Mouse (Mus musculus): ENCODE measurements around the gene Med29. TPM values are rescaled to one million over a fixed set of nuclear protein-coding genes. Genes with fewer than 3 reads are reported as not detected.

Med29 gene
- polyA plus RNA-seq, 1 experiment: 58.9 TPM

DNA sequence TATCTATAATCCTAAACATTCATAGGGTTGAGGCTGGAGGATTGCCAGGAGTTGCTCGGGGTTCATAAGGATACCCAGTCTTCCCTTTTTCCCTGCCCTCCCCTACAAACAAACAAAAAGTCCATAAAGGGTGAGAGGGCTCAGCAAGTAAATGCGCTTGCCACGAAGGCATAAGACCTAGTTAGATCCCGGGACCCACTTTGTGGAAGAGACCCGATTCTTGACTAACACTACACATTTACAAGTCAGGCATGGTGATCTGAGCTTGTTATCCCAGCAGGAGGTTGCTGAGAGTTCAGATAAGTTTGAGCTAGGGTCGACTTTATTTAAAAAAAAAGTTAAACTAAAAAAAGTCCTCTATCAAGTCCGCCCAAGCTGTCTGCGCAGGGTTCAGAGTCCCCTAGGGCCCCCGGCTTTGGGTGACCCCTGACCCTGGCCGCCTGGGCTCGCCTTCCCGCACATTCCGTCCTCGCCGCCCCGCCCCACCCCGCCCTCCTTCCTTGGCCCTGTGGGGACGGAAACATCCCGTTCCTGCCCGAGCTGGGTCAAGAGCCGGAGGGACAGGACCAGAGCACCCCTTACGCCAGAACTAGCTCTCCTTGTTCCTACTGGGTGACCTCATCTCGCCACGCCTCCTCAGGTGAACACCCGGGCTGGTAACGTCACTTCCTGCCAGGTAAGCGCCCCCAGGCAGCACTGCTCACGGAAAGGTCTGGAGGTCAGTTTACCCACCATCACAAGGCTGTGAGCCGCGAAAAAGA is 16.3 kb downstream of the Med29 start:
- DNase-seq (ENCODE audit: low read depth): no peak

DNA sequence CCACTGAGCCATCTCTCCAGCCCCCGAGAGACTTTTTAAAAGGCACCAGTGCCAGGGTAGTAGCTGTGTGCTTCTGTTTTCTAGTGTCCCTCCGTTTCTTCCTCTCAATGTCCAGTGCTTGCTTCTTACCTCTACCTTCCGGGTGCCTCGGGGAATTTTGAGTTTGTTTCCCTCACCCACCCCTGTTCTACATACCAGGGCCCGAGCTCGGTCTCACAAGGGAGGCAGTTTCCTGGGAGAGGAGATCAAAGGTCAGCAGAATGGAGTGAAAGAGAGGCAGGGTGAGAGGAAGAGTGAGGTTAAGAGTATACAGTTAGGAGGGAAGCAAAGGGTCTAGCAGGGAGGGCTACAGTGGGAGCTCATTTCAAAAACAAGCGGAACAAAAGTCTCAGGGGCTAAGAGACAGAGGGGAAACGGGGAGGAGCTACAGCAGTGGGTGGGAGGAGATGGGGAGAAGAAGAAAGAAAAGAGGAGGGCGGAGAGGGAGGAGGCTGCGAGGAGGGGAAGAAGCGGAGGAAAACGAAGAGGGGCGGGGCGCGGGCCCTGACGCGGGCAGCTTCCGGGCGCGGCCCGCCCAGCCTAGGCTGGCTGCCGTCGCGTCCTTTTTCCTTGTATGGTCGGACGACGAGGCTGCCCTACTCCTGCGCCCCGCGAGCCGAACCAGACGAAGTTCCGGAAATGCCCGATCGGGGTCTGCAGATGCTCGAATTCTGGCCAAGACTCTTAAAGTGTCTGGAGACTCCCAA is 17.2 kb downstream of the Med29 start:
- DNase-seq (ENCODE audit: low read depth): no peak

DNA sequence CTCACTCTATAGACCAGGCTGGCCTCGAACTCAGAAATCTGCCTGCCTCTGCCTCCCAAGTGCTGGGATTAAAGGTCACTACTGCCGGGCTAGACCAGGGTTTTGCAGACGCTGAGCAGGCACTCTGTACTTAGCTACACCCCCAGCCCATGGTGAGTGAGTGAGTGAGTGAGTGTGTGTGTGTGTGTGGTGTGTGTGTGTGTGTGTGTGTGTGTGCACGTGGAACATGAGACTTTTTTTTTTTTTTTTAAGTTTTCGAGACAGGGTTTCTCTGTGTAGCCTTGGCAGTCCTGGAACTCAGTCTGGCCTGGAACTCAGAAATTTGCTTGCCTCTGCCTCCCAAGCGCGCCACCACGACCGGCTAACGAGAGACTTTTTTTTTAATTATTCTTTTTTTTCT is 17.9 kb downstream of the Med29 start:
- no peak for DNase-seq (ENCODE audit: low read depth)

DNA sequence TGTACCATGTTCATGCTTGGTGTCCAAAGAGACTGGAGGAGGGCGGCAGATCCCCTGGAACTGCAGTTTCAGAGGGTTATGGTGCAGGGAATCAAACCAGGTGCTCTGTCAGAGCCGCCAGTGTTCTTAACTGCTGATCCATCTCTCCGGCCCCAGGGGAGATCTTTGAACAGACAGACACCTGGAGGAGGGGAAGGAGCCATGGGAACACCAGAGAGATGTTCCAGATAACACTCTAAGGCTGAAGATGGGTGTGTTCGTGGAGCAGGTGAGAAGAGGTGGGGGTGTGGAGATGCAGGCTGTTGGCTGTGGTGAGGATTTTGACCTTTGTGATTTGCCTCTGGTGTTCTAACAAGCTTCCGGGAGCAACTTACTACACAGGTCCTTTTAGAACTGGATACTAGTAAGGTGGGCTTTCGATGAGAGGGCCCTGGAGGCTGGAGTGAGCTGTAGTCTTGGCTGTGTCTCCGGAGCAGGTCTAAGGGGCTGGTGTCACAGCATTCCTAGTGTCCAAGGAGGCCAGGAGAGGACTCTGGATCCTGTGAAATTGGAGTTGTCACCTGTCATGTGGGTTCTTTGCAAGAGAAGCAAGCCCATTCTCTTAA is 18.5 kb downstream of the Med29 start:
- DNase-seq (ENCODE audit: low read depth): no peak

DNA sequence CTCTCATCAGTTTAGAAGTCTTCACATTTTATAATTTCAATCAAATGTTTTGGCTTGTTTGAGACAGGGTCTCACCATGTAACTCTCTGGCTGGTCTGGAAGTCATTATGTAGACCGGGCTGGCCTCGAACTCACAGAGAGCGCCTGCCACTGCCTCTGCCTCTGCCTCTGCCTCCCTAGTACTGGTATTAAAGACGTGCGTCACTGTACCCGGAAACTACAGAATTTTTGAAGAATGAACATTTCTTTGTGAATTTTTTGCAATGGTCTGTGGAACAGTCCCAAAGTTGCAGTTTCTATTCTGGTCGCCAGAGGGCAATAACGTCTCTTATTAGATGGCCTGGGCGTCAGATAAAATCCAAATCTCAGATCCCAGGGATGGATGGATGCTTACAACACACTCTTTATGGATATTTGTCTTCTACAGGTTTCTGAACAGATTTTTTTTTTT is 19.4 kb downstream of the Med29 start:
- DNase-seq (ENCODE audit: low read depth): no peak

DNA sequence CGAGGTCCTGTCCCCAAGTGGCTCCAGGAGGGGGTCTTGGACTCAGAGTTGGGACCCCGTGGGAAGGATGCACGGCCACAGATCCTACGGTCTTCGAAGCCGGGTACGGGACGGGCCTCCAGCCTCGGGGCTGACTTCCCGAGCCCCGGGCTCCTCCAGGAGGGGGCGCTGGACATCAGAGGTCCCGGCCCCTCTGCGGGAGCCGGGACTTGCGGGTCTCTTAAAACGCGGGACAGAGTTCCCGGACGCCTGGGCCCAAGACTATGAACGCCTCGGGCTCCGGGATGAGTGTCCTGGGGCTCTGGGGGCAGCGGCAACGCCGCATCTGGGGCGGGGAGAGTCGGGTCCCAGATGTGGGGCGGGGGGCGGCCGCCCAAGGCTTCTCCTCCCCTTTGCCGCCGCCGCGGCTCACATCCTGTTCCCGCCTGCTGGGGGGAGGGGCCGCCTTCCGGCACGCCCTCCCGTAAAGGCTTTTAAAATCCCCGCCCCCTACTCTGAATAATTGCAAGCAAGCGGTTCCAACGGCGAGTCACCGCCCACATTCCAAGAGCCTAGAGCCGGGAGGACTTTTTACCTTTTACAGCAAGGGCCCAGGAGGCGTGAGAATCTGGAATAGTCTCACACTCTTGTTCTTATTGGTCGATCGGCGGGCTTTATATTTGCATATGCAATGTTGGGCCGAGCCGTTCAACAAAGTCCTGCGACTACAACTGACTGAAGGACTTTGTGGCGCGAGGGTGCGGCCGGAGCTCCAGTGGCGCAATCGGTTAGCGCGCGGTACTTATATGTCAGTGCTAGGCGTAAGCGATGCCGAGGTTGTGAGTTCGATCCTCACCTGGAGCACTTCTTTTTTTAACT is 20.0 kb downstream of the Med29 start, which contains the start of gene Plekhg2:
Plekhg2 (minus strand) TSS at position 349 of the 858 bp plus-strand sequence.
- no peak for DNase-seq (ENCODE audit: low read depth)

DNA sequence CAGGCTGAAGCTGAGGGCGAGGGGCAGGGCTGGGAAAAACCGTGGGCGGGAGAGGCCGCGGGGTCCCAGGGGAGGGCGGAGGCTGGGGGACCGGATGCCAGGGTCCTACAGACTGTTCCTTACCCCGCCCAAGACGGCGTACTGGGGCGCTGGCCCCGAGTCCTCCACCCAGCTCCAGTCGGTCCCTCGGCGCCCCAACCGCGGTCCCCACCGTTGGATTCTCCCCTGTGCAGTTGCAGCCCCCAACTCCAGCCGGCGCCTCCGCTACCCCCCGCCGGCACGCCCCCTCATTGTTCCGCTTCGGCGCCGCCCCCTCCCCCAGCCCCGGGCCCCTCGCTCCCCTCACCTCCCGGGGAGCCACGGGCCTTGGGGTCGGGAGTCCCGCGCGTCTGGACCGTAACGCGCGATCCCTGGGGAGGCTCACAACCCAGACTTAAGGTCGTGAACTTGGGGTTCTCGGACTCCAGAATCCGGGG is 21.0 kb downstream of the Med29 start:
- DNase-seq (ENCODE audit: low read depth): no peak

DNA sequence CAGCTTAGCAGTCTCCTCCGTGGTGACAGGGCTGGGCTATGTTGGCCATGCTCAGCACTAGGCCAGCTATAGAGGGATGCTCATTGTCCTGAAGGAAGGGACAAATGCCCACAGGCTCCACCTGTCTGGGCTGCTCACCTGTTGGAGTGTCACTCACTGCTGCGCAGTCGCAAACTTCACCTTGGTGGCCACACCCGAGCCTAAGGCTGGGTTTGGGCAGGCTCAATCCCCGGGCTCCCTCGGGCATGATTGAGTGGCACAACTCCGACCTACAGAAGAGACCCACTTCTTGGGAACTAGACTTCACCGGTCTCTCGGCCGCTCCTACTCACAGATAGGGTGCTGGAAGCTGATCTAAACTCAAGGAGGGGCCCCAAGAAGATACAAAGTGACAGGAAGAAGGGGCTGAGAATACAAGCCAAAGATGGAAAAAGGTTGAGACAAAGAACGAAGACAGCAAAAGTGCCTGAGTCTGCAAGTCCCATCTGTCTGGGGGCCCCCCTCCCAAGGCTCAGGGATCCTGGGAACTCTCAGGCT is 21.5 kb downstream of the Med29 start:
- no peak for DNase-seq (ENCODE audit: low read depth)

DNA sequence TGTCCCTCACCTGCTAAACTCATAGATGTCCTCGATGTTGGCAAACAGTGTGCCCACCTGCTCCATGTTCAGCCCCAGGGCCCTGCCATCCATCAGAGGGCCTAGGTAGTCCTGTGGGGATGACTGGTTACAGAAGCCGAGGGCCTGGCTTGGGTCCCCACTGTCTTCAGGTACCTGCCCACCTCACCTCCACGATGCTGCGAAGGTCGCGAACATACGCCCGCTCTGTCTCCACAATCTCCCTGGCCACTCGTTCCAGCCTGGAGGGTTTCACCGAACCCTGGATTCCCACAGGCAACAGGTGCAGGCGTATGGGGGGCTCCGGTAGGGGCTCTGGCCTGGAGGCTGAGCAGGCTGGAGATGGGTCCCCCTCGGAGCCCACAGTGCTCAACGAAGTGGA is 22.5 kb downstream of the Med29 start:
- no peak for DNase-seq (ENCODE audit: low read depth)

DNA sequence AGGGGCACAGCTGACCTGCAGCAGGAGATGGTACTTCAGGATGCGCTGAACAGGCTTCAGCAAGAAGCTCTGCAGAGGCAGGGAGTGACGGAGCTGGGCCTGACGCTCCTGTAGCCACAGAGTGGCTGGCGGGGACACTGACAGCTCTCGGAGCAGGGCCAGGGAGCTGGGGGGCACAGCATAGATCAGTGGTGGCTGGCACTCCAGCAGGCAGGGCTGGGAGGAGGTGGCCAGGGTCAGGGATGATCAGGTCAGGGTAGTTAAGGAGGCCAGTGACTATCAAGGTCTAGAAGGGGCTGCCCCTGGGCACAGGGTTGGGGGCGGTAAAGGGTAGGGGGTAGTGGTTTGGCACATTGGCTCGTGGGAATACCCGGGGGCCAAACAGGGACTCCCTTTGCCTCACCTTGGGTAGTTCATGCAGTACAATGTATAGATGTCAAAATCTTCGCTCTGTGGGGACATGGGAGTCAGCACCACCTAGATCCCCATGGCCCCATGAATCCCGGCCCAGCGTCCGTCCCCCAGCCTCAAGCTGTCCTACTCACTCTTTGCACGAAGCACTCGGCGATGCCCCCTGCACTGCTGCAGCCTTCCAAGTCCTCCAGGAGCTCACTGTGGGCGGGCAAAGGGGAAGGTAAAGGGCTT is 24.1 kb downstream of the Med29 start:
- no peak for DNase-seq (ENCODE audit: low read depth)

DNA sequence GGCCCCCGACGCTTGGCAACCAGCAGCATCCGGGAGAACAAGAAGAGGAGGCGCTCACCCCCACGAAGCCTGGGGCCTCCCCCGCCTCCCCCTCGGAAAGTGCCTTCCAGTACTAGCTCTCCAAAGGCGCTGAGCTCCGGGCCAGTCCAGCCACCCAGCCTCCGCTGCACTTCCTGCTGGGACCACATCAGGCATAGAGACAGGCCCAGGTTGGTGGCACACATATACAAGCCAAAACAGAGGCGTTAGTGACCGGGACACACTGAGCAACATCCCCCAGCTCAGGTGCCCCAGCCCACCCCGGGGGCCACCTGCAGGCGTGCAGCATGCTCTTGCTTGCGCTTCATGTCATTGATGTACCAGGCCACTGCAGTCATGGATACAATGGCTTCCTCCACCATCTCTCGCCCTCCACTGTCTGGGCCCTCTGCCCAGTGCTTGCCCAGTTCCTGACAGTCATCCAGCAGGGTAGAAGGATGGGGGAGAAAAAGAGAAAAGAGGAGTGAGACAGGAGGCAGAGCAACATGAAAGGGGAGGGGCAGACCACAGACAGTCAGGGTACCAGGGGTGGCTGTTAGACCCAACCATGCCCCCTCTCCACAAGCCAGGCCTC is 24.7 kb downstream of the Med29 start:
- no peak for DNase-seq (ENCODE audit: low read depth)

DNA sequence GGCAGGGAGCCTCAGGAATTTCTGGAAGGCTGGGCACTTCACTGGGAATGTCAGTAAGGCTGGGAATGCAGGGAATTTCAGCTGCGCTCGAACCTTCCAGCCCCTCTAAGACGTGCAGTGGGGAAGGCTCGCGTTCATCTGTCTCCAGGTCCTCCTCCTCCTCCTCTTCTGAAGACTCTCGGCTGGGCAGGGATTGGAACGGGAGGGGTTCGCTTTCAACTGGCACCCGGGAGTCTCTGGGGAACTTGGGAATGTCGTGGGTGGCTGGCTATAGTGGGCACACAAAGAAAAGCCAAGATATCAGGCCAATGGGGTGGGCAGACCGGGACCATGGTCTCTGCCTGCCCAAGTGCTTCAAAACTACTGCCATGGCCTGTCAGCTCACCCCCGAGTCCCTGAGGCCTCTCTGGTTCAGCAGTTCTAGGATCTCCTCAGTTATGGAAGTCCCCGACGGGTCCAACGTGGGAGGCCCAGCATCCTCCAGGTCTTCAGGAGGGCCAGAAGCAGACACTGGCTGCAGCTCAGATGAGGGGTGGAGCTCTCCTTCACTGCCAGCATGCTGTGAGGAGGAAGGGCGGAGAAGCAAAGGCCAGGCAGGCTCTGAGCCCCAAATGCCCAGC is 30.0 kb downstream of the Med29 start:
- DNase-seq (ENCODE audit: low read depth): no peak

DNA sequence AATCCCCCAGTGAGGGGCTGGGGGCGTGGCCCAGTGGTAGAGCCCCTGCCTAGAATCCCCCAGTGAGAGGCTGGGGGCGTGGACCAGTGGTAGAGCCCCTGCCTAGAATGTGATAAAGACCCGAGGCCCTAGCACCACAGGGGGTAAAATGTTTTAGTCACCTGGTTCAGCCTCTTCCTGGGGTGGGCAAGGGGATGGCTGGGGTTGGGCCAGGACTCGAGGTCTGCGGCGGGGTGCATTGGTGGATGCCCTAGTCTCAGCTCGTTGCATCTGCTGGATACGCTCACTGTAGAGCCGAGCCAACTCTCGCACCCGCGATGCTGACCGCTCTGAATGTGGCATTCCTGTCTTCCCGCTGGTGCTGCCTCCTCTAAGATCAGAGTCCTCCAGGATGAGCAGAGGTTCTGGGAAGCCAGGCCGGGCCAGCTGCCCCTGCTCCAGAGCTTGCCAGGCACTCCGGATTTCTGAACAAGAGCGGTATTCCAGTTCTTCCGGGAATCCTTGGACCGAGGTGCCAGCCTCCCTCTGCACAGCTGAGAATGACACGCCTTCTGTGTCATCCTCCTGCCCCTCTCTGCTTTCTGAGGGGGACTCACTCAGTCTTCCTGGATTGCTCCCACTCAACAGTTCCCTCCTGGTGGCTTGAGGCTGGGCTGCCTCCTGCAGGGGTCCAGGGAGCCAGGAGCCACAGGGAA is 30.7 kb downstream of the Med29 start:
- no peak for DNase-seq (ENCODE audit: low read depth)

DNA sequence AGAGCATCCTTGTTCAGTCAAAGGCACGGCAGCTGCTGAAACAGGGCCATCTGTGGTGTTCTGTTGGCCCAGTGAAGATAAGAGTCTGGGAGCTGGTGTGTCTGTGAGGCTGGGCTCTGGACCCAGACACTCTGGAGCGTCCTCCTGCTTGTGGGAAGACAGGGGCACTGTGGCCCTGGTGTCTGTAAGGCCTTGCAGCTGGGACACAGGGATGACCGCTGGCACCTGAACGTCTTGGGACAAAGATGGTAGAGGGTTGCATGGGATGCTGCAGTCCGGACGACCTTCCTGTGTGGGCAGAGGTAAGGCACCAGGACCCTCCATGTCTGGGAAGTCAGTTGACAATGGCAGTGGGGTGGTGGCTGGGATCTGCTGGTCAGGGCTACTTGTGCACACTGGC is 32.2 kb downstream of the Med29 start:
- no peak for DNase-seq (ENCODE audit: low read depth)

DNA sequence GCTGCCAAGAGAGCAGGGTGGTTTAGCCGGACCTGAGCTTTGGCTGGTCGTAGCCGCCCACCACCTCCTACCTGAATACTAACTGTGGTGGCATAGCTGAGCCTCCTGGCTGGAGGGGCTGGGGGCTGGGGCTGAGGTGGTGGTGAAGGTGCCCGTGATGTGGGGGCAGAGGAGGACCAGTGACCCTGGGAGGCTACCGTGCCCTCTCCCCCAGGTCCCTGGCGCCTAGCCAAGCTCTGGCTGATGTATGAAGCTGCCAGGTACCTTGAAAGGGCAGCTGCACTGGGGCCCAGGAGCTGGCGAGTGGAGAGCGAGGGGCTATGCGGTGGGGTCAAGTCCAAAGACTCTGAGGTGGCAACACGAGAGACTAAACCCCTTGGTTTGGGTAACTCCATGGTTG is 32.7 kb downstream of the Med29 start:
- DNase-seq (ENCODE audit: low read depth): no peak

DNA sequence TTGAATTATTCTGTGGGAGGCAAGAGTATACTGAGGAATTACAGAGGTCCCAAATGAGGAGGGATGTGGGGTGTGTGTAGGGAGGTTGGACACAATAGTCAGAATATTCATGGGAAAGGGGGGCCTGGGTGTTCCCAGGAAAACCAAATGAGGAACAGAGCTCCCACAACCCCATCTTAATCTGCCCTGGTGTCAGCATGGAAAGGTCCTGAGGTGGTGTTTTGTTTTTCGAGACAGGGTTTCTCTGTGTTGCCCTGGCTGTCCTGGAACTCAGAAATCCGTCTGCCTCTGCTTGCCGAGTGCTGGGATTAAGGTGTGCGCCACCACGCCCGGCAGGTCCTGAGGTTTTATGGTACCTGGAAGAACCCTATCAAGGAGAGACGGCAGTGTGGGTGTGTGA is 34.1 kb downstream of the Med29 start:
- DNase-seq (ENCODE audit: low read depth): no peak

DNA sequence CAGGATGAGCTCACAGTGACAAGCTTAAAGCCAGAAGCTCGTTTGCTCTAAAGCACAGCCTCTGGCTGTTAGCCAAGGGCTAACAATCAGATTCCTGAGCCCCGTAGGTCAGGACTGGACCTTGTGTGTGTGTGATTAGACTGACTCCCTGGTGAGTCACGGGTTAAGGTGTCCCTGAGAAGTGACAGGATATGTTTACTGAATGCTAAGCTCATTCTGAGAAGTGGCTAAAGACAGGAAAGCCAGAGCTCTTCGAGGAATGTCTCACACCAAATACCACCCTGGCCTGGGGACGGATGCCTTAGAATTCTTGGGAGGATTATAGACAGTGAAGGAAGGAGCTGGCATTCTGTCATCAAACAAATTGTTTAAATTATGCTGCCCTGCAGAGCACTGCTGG is 34.5 kb downstream of the Med29 start:
- no peak for DNase-seq (ENCODE audit: low read depth)

DNA sequence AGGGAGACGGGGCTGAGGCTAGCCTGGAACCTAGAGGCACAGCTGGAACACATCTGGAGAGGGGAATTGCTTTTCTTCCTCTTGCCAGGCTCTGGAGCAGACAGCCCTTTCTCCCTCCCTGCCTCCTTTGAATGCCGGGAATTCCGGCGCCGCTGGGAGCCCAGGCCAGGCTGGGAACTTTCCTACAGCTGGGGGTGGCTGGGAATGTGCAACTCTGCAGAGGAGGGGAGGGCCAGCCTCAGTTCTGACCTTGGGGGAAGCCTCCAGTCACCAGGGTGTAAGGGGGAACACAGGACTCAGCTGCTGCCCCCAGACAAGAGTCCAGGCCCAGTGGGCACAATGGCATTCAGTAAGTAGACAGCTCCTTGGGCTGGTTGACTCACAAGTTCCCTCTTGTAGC is 35.5 kb downstream of the Med29 start:
- no peak for DNase-seq (ENCODE audit: low read depth)

DNA sequence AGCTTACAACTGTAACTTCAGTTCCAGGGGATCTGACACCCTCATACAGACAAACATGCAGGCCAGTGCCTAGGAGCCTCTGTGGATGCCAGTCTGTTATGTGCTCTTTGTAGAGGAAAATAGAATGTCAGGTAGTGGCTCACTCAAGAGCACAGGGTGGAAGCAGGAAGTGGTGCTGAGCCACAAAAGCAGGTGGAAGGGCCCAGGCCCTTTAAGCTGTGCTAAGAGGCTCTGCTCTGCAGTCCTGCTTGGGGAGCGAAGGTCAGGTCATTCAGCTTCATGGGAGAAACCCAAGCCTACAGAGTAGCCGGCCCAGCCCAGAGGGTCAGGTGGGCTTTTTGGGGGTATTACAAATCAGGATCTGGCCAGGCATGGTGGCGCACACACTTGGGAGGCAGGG is 37.3 kb downstream of the Med29 start:
- no peak for DNase-seq (ENCODE audit: low read depth)

Data from gonadal fat pad, adult 2 months (tissue).